In the genomic region with DNA sequence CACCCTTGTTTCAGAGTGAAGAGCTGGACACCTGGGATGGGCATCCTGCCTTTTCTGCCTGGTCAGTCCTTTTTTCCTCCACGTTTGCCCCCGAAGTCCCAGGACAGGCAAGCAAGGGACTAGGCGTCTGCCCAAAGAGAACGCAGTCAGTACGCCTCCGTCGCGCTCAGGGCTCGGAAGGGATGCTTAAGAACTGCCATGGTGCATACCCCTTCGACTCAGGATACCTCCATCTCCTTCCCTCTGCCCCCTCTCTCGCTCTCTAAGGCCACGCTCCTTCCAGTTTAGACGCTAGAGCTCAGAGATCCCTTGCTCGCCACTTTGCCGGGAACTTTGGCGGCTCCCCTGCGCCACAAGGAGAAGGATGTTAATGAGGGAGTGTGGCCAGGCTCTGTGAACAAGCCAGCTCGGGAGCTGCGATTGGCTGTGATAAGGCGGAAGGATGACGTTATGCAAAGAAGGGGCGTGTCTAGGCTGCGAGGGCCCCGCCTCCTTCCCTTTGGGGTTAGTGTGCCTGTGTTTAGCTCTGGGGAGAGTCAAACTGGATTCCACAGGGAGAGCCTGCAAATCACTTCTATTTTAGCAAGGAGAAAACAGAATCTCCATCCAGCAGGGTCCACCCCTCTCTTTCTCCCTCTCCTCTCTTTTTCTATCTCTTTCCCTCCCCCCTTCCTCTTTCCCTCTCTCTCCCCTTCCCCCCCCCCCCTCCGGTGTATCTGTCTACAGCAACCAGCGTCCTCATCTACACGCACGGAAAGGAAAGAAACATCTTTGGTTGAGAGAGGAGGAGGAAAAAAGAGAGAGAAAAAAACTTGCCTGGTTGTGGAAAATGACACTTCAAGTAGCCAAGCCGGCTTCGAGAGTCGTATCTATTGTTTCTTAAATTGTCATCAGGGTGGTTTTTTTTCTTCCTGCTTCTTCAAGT, we compare ENCODE assay signal across 8 mouse cellular contexts. TPM values are rescaled to one million over a fixed set of nuclear protein-coding genes. Genes with fewer than 3 reads are reported as not detected.
A peak's percentile ranks its signal among the peaks of the same experiment; 100 is the strongest.
DNase-seq lines count a peak whose midpoint lies in the region; ATAC-seq and TF ChIP-seq lines count a peak whose summit lies in the region.

A gene (plus strand): TSS at position 530 of the 925 bp plus-strand sequence.

- peak within 1 kb of the TSS; percentile 72 for H3K9ac ChIP-seq in intestine, embryonic 16.5 days (ENCODE audit: low read depth, low read length)
- no peak within 1 kb of the TSS for H3K9ac ChIP-seq in liver, embryonic 12.5 days
- H3K9ac ChIP-seq in stomach, embryonic 15.5 days: peak within 1 kb of the TSS; percentile 29; the same call in 1 of the 2 replicates

- H3K4me2 ChIP-seq in intestine, embryonic 16.5 days (ENCODE audit: low read depth, low read length): peak within 1 kb of the TSS; percentile 83
- H3K4me2 ChIP-seq in liver, embryonic 12.5 days: peak within 1 kb of the TSS; percentile 65
- peak within 1 kb of the TSS; percentile 80 for H3K4me2 ChIP-seq in stomach, embryonic 15.5 days

- H3K36me3 ChIP-seq in C2C12 (ENCODE audit: control insufficient read depth, insufficient read depth): peaks cover 9% of the 10 kb centered on the region
- no peaks in the 10 kb centered on the region for H3K36me3 ChIP-seq in embryonic facial prominence, embryonic 10.5 days (replicated peaks)
- no peaks in the 10 kb centered on the region for H3K36me3 ChIP-seq in intestine, embryonic 16.5 days (ENCODE audit: control insufficient read depth, insufficient read depth, low read length)
- no peaks in the 10 kb centered on the region for H3K36me3 ChIP-seq in liver, embryonic 12.5 days
- no peaks in the 10 kb centered on the region for H3K36me3 ChIP-seq in stomach, embryonic 15.5 days

- H3K79me2 ChIP-seq in C2C12 (ENCODE audit: control insufficient read depth, insufficient read depth): peaks cover 43% of the 10 kb centered on the region

- peak within 1 kb of the TSS; percentile 78 for H3K4me3 ChIP-seq in C2C12 (ENCODE audit: insufficient read depth, poor library complexity, severe bottlenecking)
- peak within 1 kb of the TSS; percentile 72 for H3K4me3 ChIP-seq in embryonic facial prominence, embryonic 10.5 days
- H3K4me3 ChIP-seq in intestine, embryonic 16.5 days (ENCODE audit: low read length): peak within 1 kb of the TSS; percentile 58
- H3K4me3 ChIP-seq in liver, embryonic 12.5 days: peak within 1 kb of the TSS; percentile 43
- peak within 1 kb of the TSS; percentile 50 for H3K4me3 ChIP-seq in stomach, embryonic 15.5 days (replicated peaks)

- H3K27me3 ChIP-seq in C2C12 (ENCODE audit: control insufficient read depth, insufficient read depth, insufficient read length): no peaks in the 10 kb centered on the region
- H3K27me3 ChIP-seq in embryonic facial prominence, embryonic 10.5 days (replicated peaks; ENCODE audit: low read depth, poor library complexity, severe bottlenecking): peaks cover 81% of the 10 kb centered on the region
- H3K27me3 ChIP-seq in intestine, embryonic 16.5 days (replicated peaks; ENCODE audit: control insufficient read depth, insufficient read depth, low read length): peaks cover 77% of the 10 kb centered on the region
- H3K27me3 ChIP-seq in liver, embryonic 12.5 days (replicated peaks): peaks cover 99% of the 10 kb centered on the region
- peaks cover 69% of the 10 kb centered on the region for H3K27me3 ChIP-seq in stomach, embryonic 15.5 days (replicated peaks)

- WGBS in embryonic facial prominence, embryonic 10.5 days: under 1% methylated on average over 31 of the region's 31 CpGs
- WGBS in intestine, embryonic 16.5 days: 1% methylated on average over 30 of the region's 31 CpGs
- under 1% methylated on average over 31 of the region's 31 CpGs for WGBS in liver, embryonic 12.5 days (ENCODE audit: insufficient replicate concordance)
- WGBS in stomach, embryonic 15.5 days: under 1% methylated on average over 30 of the region's 31 CpGs

- peak; percentile 91 for ATAC-seq in granulocyte monocyte progenitor cell, adult 5-6 weeks (replicated peaks; ENCODE audit: poor library complexity, severe bottlenecking)
- peak; percentile 97 for ATAC-seq in intestine, embryonic 16.5 days
- peak; percentile 91 for ATAC-seq in liver, embryonic 12.5 days
- peak; percentile 94 for ATAC-seq in stomach, embryonic 15.5 days (ENCODE audit: insufficient read depth, low FRiP score, low read depth)

- H3K9me3 ChIP-seq in embryonic facial prominence, embryonic 10.5 days: no peaks in the 10 kb centered on the region
- H3K9me3 ChIP-seq in intestine, embryonic 16.5 days (ENCODE audit: control insufficient read depth, low read length): no peaks in the 10 kb centered on the region
- H3K9me3 ChIP-seq in liver, embryonic 12.5 days (replicated peaks): no peaks in the 10 kb centered on the region
- no peaks in the 10 kb centered on the region for H3K9me3 ChIP-seq in stomach, embryonic 15.5 days

- H3ac ChIP-seq in C2C12 (ENCODE audit: control insufficient read depth, insufficient read length, low read depth): peak within 1 kb of the TSS; percentile 100

- peak; percentile 82 for DNase-seq in adrenal gland, postnatal 25 days
- DNase-seq in embryonic facial prominence, embryonic 10.5 days (ENCODE audit: low spot score): peak; percentile 95
- DNase-seq in natural killer cell, adult 2 months (ENCODE audit: low spot score in 2 of 2): peak; percentile 44 to 87

- peak within 1 kb of the TSS; percentile 89 for H3K27ac ChIP-seq in embryonic facial prominence, embryonic 10.5 days (replicated peaks)
- H3K27ac ChIP-seq in intestine, embryonic 16.5 days (ENCODE audit: low read length): peak within 1 kb of the TSS; percentile 61
- H3K27ac ChIP-seq in liver, embryonic 12.5 days: no peak within 1 kb of the TSS
- H3K27ac ChIP-seq in stomach, embryonic 15.5 days: peak within 1 kb of the TSS; percentile 57

- H3K4me1 ChIP-seq in embryonic facial prominence, embryonic 10.5 days: peaks cover 67% of the 10 kb centered on the region
- peaks cover 4% of the 10 kb centered on the region; the same call in 1 of the 2 replicates for H3K4me1 ChIP-seq in intestine, embryonic 16.5 days (ENCODE audit: control insufficient read depth, insufficient read depth, low read length)
- H3K4me1 ChIP-seq in liver, embryonic 12.5 days: peaks cover 16% of the 10 kb centered on the region
- peaks cover 18% of the 10 kb centered on the region for H3K4me1 ChIP-seq in stomach, embryonic 15.5 days

- H3K79me3 ChIP-seq in C2C12 (ENCODE audit: low read depth): peaks cover 22% of the 10 kb centered on the region

- TF ChIP-seq CTCF in C2C12 (IDR thresholded peaks at IDR 0.05; ENCODE audit: control insufficient read depth, insufficient read depth, insufficient read length): no peak

TF ChIP-seq in C2C12, 6 proteins besides CTCF, POLR2A, EP300 and RAD21:
- TF ChIP-seq MYOG (IDR thresholded peaks at IDR 0.05; ENCODE audit: control insufficient read depth, extremely low read depth, insufficient read length): no peak
- TF ChIP-seq MAX (IDR thresholded peaks at IDR 0.05): no peak
- no peak for TF ChIP-seq USF1 (IDR thresholded peaks at IDR 0.05; ENCODE audit: low read depth)
- TF ChIP-seq MYOD1 (IDR thresholded peaks at IDR 0.05; ENCODE audit: control insufficient read depth, insufficient read length, low read depth): no peak
- TF ChIP-seq CEBPB (IDR thresholded peaks at IDR 0.05; ENCODE audit: low read depth): no peak
- no peak for TF ChIP-seq FOSL1 (IDR thresholded peaks at IDR 0.05; ENCODE audit: insufficient read depth, low read length, poor library complexity, severe bottlenecking)

RNA-seq across cellular contexts. Expression of the gene that starts here (rescaled TPM):
- 4.3 TPM for polyA plus RNA-seq in C2C12 (2012; fragmentation: generic; extraction: Trizol)
- 18.3 and 25.6 TPM in 2 replicates for total RNA-seq in adrenal gland, postnatal 25 days (2021)
- polyA plus RNA-seq in embryonic facial prominence, embryonic 10.5 days (2016; fragmentation: Nextera tagmentation; extraction: Ambion mirVana): 38.5 and 41.9 TPM in 2 replicates
- not detected in 2 replicates for total RNA-seq in granulocyte monocyte progenitor cell, adult 5-6 weeks (2014; fragmentation: Nextera tagmentation)
- not detected in 2 replicates for total RNA-seq in granulocyte monocyte progenitor cell, adult 5-6 weeks (2017)
- polyA plus RNA-seq in intestine, embryonic 16.5 days (2015; fragmentation: Nextera tagmentation; extraction: Ambion mirVana): 7.9 and 8.7 TPM in 2 replicates
- 0.26 and 0.41 TPM in 2 replicates for polyA plus RNA-seq in liver, embryonic 12.5 days (2016; fragmentation: Nextera tagmentation; extraction: Ambion mirVana)
- polyA plus RNA-seq in stomach, embryonic 15.5 days (2015; fragmentation: Nextera tagmentation; extraction: Ambion mirVana): 11.8 and 12.2 TPM in 2 replicates

Comparison
In these comparisons a context has a peak if more than half of its experiments do, and no peak if none do; other contexts are left out.
1. RNA of the gene that starts here (total RNA-seq): 18.3 to 25.6 TPM in adrenal gland, postnatal 25 days; not detected in granulocyte monocyte progenitor cell, adult 5-6 weeks; every median in the first group is over 10 times any median in the second.
2. Peak in ATAC-seq in granulocyte monocyte progenitor cell, adult 5-6 weeks; RNA of the gene not detected or under 1 TPM.
3. Peak in ATAC-seq, H3K4me3 ChIP-seq and H3K4me2 ChIP-seq in liver, embryonic 12.5 days; RNA of the gene not detected or under 1 TPM.
4. Peak in every context shown above with its lines, with median percentiles within 50 percentile points of each other: H3K4me3 ChIP-seq, DNase-seq, ATAC-seq and H3K4me2 ChIP-seq.